Mouse (Mus musculus) left cerebral cortex, adult 2 months (tissue): Measurements from ENCODE around the gene Frmd4b. TPM values are rescaled to one million over a fixed set of nuclear protein-coding genes. Genes with fewer than 3 reads are reported as not detected.

Experiments
- DNase-seq, 2 experiments: peaks; one replicate each; pipeline ENCODE4 v3.0.0; 2021 to 2022; ENCODE audit warnings: low spot score in 2 of 2, mixed read lengths in 1 of 2; ENCODE audit errors: extremely low spot score in 1 of 2
- H3K27ac ChIP-seq: fragments of 200-600 bp; 2 replicates; pipeline ENCODE4 v1.8.1; 2022
- H3K4me3 ChIP-seq: fragments of 200-600 bp; 2 replicates; pipeline ENCODE4 v1.8.1; 2022
- CTCF ChIP-seq: fragments of 200-600 bp; IDR thresholded peaks from 2 replicates; pipeline ENCODE4 v1.8.1; 2022; ENCODE audit warnings: antibody characterized with exemption, mild to moderate bottlenecking, moderate library complexity
- intact Hi-C: fragments of 180-260 bp; cut with DNase I; formaldehyde crosslinking; loops from one replicate; pipeline ENCODE4 v1.15.1; 2025
- total RNA-seq, 2 experiments: library from RNA; stranded (reverse); gene quantifications; 2 replicates each; pipeline ENCODE4 v1.2.3; 2021

Gene Frmd4b
- total RNA-seq, 2 experiments from 2014 or later, result 14.2 to 15.6 TPM

- intact Hi-C loops, result no loop called here
- DNase-seq, result no peak
- Histone ChIP-seq H3K4me3 (no peak overlapping the region), H3K27ac (no peak overlapping the region)
- TF ChIP-seq CTCF, result no peak
These were observed 317.2 kb downstream of the Frmd4b start for GRCm38 (mm10) chr6:97300180-97300579.

- DNase-seq, result no peak
- H3K27ac ChIP-seq, result no peak overlapping the region
- no peak for TF ChIP-seq CTCF
- intact Hi-C loops, result no loop called here
- no peak overlapping the region for H3K4me3 ChIP-seq
These were observed 320.2 kb downstream of the Frmd4b start for GRCm38 (mm10) chr6:97297151-97297550.

GRCm38 (mm10) chr6:97295866-97296527 is 321.3 kb downstream of the Frmd4b start:
- DNase-seq, result no peak
- intact Hi-C loops, result no loop called here
- no peak overlapping the region for H3K27ac ChIP-seq
- H3K4me3 ChIP-seq, result no peak overlapping the region
- no peak for TF ChIP-seq CTCF

GRCm38 (mm10) chr6:97295416-97295815 is 321.9 kb downstream of the Frmd4b start:
- intact Hi-C loops, result no loop called here
- no peak overlapping the region for H3K4me3 ChIP-seq
- no peak for DNase-seq

GRCm38 (mm10) chr6:97293667-97294569 is 323.4 kb downstream of the Frmd4b start:
- no peak for TF ChIP-seq CTCF
- Histone ChIP-seq H3K27ac (no peak overlapping the region), H3K4me3 (no peak overlapping the region)
- DNase-seq, result no peak
- intact Hi-C loops, result no loop called here

More at GRCm38 (mm10) chr6:97295416-97295815, 321.9 kb downstream of the Frmd4b start:
- no peak for TF ChIP-seq CTCF
- H3K27ac ChIP-seq, result no peak overlapping the region

GRCm38 (mm10) chr6:97292894-97293293 is 324.4 kb downstream of the Frmd4b start:
- Histone ChIP-seq H3K27ac (no peak overlapping the region), H3K4me3 (no peak overlapping the region)
- intact Hi-C loops, result no loop called here
- TF ChIP-seq CTCF, result no peak
- DNase-seq, result no peak

- intact Hi-C loops, result no loop called here
- no peak for DNase-seq
- TF ChIP-seq CTCF, result no peak
- no peak overlapping the region for H3K27ac ChIP-seq
- no peak overlapping the region for H3K4me3 ChIP-seq
These were observed 325.2 kb downstream of the Frmd4b start for GRCm38 (mm10) chr6:97292096-97292495.

GRCm38 (mm10) chr6:97291159-97291908 is 326.0 kb downstream of the Frmd4b start:
- TF ChIP-seq CTCF, result no peak
- intact Hi-C loops, result no loop called here
- H3K4me3 ChIP-seq, result no peak overlapping the region
- DNase-seq, result no peak
- H3K27ac ChIP-seq, result peak overlapping the region; percentile 54

GRCm38 (mm10) chr6:97290687-97291086 is 326.7 kb downstream of the Frmd4b start:
- no peak for TF ChIP-seq CTCF
- no peak overlapping the region for H3K4me3 ChIP-seq
- DNase-seq, result no peak
- peak overlapping the region; percentile 54; the same call in 1 of the 2 replicates for H3K27ac ChIP-seq
- intact Hi-C loops, result no loop called here

GRCm38 (mm10) chr6:97289838-97290237 is 327.5 kb downstream of the Frmd4b start:
- Histone ChIP-seq H3K4me3 (no peak overlapping the region), H3K27ac (no peak overlapping the region)
- DNase-seq, result no peak
- intact Hi-C loops, result no loop called here
- no peak for TF ChIP-seq CTCF

GRCm38 (mm10) chr6:97289316-97289820 is 328.0 kb downstream of the Frmd4b start:
- H3K27ac ChIP-seq, result no peak overlapping the region
- intact Hi-C loops, result no loop called here
- no peak for DNase-seq
- no peak for TF ChIP-seq CTCF
- H3K4me3 ChIP-seq, result no peak overlapping the region
